Mouse (Mus musculus): ENCODE results near the gene Taf6. TPM values are rescaled to one million over a fixed set of nuclear protein-coding genes. Genes with fewer than 3 reads are reported as not detected.
"Not testable (repeated sequence)": the region's sequence is repeated elsewhere in the genome, so short reads cannot be mapped to it uniquely, and the experiment has no call there.

Gene Taf6
- total RNA-seq (2021), result 10 to 100 TPM; 20.8 to 24.8 TPM
- long read RNA-seq, experiment 1, transcript Taf6-201 (15 exons, 2,304 nt), result major isoform, 38 of 54 reads
- long read RNA-seq, experiment 1, partial matches to known transcripts, result 1 of 54 reads
- long read RNA-seq, experiment 1, other reads (novel, unspliced or antisense), result 11 of 54 reads
- long read RNA-seq, experiment 2, transcript Taf6-201 (15 exons, 2,304 nt), result major isoform, 33 of 50 reads
- long read RNA-seq, experiment 2, partial matches to known transcripts, result 3 of 50 reads
- long read RNA-seq, experiment 2, other reads (novel, unspliced or antisense), result 13 of 50 reads

DNA sequence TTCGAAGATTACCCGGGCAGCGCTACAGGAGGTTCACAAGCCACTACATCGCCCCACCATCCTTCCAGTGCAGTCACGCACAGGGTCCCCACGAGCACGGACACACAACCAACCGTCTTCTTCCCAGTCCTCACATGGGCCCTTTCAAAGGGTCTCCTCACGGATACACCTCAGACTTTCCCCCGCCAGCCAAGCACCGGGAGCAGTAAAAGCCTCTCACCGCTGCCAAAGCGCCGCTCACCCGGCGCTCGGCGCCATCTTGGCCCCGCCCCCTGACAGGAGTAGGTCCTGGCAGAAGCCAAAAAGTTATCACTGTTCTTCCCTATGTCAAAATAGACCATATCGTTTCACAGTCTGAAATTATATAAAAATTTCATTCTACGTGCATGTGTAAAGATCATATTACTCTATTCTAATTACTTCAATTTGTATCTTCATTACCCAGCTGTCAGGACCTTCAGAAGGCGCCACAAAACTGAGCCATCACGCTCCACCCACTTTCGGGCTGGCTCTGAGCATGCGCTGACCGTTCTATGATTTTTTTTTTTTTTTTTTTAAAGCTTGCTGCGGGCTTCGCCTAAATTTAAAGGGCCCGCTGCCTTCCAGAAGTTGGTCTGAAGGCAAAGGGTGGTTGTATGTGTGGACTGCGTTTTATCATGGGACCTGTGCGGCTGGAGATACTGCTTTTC is at the start of gene Taf6, which contains the start of gene Cnpy4:
Gene Taf6, minus strand, starts transcription at position 502 of the 689 bp plus-strand sequence.
Gene Cnpy4, plus strand, starts transcription at position 536 of the 689 bp plus-strand sequence.
- intact Hi-C loops (cut with DNase I; ENCODE audit: low total_unique reads), result no loop called here
- DNase-seq, result peak; percentile 80

DNA sequence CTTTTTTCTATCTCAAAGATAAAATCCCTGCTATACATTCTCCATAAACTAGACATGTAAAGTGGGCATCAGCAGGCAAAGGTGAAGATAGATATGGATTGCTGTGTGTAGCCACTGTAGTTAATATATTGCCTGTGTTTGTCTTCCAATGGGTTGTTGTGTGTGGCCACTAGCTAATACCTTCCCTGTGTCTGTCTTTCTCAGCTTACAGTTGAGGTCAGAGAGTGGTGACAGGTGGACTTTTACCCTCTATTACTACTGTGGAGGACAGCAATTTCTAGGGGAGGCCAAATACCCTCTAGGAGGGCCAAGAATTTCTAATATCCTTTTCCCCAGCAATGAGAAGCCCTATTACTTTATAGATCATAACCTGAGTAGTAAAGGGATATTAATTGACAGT is 47.0 kb upstream of the Taf6 start:
- intact Hi-C loops (cut with DNase I; ENCODE audit: low total_unique reads), result no loop called here
- DNase-seq, result no peak

DNA sequence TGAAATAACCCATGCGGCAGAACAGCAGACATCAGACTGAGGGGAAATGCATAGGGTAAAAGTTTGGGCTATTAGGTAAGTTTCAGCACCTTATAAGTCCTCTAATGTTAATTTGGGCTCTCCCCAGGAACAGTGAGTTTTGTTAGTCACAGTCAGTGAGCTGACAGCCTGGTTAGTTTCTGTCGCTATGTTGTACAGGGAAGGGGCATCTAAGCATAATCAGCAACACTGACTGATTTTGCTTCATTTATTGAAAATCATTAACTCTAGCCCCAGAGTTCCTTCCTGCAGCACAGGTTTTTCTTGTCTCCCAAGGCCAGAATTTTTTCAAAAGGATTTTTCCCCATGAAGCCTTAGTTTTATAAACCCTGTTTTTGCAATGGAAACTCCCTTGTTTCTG is 46.5 kb upstream of the Taf6 start:
- no peak for DNase-seq
- intact Hi-C loops (cut with DNase I; ENCODE audit: low total_unique reads), result no loop called here

DNA sequence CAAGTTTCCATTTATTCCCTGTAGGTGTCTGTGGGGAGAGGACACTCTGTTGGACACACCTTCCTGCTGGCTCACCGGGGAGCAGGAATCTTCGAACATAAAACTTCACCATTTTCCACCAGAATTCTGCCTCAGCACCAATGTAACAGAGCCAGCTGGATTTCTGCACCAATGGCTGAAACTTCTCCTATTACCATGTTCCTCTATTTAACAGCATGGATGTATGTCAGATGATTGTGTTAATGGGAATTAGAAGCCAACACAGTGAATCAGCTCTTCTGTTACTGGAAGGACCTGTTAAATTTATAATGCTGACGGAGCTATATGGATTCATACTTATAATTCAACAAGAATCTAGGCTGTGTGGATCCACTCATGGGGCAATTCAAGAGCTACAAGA is 42.3 kb upstream of the Taf6 start:
- intact Hi-C loops (cut with DNase I; ENCODE audit: low total_unique reads), result no loop called here

DNA sequence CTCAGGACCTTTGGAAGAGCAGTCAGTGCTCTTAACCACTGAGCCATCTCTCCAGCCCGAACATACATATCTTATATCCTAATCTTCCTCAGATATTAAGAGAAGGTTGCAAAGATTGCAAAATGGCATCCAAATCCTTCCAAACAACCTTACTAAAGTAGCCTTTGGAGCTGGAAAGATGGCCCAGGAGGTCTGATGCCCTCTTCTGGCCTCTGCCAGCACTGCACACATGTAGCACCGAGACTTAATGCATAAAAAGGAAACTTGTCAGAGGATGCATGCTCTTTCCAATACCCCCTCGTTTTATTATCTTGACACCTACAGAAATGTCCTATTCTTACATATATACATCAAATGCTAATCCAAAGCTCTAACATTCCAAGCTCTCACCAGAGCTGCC is 40.8 kb upstream of the Taf6 start:
- DNase-seq, result peak; percentile 18
- intact Hi-C loops (cut with DNase I; ENCODE audit: low total_unique reads), result no loop called here

More for the DNA sequence above, 42.3 kb upstream of the Taf6 start:
- no peak for DNase-seq

DNA sequence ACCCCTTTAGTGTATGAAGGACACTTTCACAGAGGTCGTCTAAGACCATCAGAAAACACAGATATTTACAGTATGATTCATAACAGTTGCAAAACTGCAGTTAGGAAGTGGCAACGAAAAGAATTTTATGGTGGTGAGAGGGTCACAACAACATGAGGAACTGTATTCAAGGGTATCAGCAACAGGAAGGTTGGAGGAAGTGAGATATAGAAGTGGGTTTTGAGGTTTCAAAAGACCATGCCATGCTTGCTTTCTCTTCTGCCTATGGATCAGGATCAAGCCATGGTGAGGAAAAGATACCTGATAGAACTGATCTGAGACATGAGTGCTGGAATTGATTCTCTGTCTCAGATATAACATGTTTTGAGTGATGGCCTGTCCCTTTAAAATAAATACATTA is 40.1 kb upstream of the Taf6 start:
- intact Hi-C loops (cut with DNase I; ENCODE audit: low total_unique reads), result no loop called here
- DNase-seq, result no peak

DNA sequence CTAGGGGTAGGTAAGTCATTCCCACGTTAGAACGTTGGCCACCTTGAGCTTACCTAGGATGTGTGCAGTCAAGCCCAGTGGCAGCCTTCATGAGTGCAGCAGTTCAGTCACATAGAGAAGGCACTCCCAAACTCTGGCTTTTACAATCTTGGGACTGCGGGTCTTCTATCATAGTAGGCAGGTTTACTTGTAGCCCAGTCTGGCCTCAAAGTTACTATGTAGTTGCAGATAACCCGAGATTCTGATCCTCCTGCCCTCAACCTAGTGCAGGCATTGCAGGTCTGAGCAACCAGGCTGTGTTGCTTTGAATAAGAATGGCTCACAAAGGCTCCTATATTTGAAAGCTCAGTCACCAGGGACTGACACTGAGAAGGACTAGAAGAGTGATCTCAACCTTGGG is 39.2 kb upstream of the Taf6 start:
- DNase-seq, result no peak
- intact Hi-C loops (cut with DNase I; ENCODE audit: low total_unique reads), result no loop called here

DNA sequence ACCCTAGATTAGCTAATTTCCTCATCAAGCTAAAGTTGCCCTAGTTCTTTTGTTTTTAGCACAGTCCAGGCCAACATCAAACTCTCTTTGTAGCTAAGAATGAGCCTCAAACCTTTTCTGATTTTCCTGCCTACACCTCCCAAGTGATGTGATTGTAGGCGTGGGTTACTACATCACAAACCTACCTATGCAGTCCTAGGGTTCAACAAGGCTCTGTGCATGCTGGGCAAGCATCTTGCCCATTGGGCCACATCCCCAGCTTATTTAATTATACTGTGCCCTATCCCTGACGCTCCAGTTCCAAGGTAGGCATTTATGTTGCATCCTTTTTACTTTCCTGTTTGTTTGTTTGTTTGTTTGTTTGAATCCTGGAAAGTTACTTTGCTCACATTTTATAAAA is 38.4 kb upstream of the Taf6 start, which contains the start of gene Nxpe5:
Gene Nxpe5, plus strand, starts transcription at position 199 of the 400 bp plus-strand sequence.
- intact Hi-C loops (cut with DNase I; ENCODE audit: low total_unique reads), result no loop called here
- DNase-seq, result no peak

DNA sequence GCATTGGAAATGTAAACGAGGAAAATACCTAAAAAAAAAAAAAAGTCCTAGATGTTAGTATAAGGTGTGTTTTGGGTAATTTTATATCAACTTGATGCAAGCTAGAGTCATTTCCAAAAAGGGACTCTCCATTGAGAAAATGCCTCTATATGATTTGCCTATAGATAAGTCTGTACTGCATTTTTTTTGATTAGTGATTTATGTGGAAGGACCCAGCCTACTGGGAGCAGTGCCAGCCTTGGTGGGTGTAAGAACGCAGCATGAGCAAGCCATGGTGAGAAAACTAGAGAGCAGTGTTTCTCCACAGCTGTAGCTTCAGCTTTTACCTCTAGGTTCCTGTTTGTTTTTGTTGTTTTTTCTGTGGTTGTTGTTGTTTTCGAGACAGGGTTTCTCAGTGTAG is 36.0 kb upstream of the Taf6 start:
- intact Hi-C loops (cut with DNase I; ENCODE audit: low total_unique reads), result no loop called here
- no peak for DNase-seq

DNA sequence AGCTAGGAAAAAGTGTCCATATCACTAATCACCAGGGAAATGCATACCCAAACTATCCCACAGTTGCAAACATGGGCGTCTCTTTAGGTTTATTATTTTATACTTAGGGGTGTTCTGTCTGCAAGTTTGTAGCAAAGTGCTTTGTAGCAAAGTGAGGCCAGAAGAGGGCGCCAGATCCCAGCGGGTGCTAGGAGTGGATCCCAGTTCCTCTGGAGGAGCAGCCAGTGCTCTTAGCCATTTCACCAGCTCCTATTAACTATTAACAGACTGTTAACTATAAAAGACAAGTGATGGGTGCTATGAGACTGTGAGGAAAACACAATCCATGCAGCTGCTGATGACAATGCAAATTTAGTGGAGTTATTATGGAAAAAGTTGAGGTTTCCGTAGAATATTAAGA is 34.9 kb upstream of the Taf6 start:
- intact Hi-C loops (cut with DNase I; ENCODE audit: low total_unique reads), result no loop called here
- DNase-seq, result peak; percentile 85

DNA sequence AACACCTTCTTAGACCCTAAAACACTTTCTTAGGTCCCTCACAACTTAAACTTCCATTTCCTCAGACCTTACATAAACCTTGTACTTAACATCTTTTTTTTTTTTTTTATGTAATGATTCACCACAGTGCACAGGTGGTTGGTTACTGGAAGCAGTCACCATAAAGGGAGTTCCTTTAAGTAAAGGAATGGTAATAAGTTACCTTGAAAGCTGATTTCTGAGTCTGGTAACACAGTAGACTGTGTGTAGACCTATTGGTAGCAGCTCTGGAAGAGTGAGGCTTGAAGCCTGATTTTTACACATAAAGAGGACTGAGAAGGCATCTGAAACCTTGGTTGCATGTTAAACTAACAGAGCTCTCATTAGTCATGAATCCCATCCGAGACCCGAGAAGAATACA is 32.6 kb upstream of the Taf6 start:
- DNase-seq, result no peak
- intact Hi-C loops (cut with DNase I; ENCODE audit: low total_unique reads), result no loop called here

DNA sequence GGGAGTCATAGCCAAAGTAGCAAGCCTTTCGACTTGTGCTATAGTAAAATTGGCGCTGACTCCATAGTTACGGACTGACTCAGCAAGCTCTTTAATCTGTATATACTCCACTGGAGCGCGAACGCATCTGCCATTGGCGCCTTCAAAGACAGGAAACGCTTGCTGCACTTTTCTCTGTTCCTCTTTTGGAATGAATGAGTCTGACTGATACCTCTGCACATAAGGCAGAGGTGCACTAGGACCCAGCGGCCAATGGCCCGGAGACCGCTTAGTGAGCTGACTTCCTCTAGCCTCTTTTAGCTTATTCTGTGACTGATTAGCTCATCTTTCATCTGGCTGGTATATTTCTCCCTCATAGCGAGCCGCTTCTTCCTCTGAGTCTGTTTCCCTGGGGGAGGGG is 29.4 kb upstream of the Taf6 start:
- intact Hi-C loops (cut with DNase I; ENCODE audit: low total_unique reads); DNase-seq: not testable (repeated sequence)

DNA sequence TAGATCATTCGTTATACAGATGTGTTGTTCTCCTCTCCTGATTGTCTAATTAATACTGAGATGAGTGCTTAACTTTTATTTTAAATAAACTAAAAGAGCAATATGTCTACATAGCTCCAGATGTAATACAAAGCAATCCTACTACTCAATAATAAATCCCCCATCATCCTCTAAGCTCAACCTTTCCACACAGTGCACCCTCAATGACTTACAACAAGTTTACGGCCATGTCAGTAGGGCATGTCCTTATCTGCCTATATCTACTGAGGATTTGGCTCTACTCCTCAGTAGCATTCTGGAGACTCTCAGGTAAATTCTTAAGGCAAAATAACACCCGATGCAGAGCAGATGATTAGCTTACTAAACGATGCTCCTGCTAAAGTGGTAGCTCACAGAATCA is 20.6 kb upstream of the Taf6 start:
- intact Hi-C loops (cut with DNase I; ENCODE audit: low total_unique reads), result no loop called here
- no peak for DNase-seq

DNA sequence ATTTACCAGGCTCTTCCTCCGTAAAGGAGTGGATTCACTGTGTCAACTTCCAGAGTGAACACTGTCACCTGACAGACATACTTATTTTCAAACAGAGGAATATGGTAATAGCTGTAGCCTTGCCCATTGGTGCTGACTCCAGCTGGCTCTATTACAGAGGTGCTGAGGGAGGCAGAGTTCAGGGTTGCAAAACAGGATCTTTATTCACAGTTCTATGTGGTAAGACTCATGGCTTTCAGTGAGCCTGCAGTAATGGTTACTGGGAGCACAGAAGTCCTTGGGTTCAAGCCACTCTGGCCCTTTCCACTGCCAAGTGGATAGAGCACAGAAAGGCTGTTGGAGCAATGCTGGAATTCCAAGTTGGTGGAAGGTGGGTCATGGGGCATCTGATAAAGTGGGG is 20.0 kb upstream of the Taf6 start:
- intact Hi-C loops (cut with DNase I; ENCODE audit: low total_unique reads), result no loop called here
- no peak for DNase-seq

DNA sequence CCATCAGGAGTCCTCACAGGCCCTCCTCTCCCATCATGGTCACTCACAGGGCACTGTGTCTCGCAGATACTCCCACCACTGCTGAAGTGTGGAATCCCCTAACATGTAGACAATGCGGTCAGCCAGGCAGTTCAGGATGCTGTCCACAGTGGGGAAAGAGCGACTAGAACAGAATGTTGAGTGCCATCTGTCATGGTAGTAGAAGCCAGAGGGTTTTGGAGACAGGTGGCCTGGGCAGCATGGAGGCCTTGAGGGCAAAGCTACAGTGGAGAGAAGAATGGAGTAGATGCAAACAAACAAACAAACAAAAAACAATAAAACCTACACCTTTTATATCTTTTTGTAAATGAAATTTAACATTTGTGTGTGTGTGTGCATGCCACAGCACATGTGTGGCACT is 14.8 kb upstream of the Taf6 start:
- DNase-seq, result no peak
- intact Hi-C loops (cut with DNase I; ENCODE audit: low total_unique reads), result loop anchor here (5.0 kb wide), 1 partner anchor 50 kb away; no protein-coding TSS in a partner anchor

DNA sequence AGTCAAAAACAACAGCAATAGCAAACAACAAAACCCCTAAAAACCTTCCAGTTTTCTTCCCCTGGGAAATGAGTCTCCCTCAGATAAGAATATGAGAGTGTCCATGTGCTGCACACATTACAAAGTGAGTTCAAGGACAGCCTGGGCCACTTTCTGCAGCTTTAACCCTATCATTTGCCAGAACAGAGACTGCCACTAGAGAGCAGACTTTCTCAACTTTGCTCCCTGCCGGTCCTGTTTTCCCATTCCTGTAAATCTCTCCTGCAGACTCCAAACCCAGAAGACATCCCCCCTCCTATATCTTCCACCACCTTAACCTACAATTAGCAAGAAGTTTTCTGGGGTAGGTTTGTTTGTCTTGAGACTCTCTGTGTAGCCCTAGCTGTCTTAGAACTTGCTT is 12.3 kb upstream of the Taf6 start:
- intact Hi-C loops (cut with DNase I; ENCODE audit: low total_unique reads), result no loop called here
- no peak for DNase-seq

DNA sequence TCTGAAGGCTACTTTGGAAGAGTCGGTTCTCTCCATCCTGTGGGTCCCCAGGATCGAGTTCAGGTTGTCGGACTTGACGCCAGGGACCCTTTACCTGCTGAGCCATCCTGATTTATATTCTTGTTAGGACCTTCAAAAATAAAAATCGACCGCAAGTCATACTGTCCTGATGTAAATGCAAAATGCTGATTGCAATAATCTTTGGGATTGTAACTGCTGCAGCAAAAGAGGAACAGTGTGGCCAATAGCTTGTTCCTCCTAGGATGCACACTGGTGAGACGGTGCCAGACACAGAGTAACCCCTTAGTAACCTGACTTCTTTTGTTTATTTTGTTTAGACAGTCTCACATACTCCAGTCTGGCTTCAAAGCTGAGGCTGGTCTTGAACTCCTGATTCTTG is 8.2 kb upstream of the Taf6 start:
- intact Hi-C loops (cut with DNase I; ENCODE audit: low total_unique reads), result no loop called here

DNA sequence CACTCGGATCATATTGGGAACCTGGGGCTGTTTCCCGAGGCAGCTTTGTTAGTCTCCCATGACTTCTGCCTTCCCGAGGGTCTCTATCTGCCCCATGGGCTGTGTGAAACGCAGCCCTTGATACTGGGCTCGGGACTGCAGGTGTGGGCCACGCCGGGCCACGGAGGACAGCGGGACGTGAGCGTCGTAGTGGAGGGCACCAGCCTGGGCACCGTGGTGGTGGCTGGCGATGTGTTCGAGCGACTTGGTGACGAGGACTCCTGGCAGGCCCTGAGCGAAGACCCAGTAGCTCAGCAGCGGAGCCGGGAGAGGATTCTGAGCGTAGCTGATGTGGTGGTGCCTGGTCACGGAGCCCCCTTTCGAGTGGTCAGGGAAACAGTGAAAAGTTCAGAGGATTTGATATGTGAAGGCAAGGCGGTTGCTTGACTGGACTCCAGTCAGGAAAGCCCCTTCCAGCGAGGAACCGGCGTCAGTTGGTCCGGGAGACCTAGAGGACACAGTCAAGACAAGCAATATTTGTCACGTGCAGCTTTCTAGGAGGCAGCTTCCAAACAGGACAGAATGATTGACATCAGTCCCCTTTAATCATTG is 7.6 kb upstream of the Taf6 start:
- peak; percentile 19 for DNase-seq
- intact Hi-C loops (cut with DNase I; ENCODE audit: low total_unique reads), result no loop called here

More for the DNA sequence above, 8.2 kb upstream of the Taf6 start:
- no peak for DNase-seq

DNA sequence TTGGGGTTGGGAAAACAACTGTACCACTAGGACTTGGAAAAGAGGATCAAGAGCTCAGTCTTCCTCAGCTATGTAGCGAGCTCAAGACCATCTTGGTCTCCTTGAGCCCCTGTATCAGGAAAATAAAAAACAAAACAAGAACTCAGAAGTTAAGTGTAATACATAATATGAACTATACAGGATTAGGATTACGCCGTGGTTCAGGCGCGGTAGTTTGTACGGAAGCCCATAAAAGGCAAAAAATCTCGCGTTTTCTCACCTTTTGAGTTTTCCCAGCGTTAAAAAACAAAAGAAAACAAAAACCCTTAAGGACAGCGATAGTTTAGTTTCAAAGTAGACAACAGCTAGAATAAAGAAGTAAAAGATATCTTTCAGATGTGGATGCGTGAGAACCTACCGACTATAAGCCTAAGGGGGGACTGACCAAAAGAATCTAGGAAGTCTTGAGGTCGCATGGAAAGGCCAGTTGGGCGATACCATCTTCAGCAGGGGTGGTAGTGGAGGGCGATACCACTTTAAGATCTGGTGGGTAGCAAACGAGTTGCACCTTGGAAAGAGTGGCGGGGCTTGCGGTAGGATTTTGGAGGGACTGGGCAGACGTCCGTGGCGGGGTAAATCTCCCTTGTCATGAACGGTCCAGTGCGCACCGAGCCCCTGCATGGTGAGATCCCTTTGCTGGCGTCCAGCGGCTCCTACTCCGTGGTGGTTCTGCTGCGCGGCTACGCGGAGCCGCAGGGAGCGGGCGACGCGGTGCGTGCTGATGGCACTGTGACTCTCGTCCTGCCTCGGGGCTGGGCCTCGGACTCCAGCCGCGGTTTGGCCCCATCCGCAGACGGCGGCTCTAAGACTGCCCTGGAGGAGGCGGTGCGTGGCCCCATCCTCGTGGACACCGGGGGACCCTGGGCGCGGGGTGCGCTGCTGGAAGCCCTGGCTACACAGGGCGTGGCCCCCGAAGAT is 6.8 kb upstream of the Taf6 start, which contains the start of gene Mblac1:
Gene Mblac1, plus strand, starts transcription at position 544 of the 957 bp plus-strand sequence.
- DNase-seq, result peak; percentile 77
- intact Hi-C loops (cut with DNase I; ENCODE audit: low total_unique reads), result no loop called here
